Mouse (Mus musculus): ENCODE data around the gene Bysl. TPM values are rescaled to one million over a fixed set of nuclear protein-coding genes. Genes with fewer than 3 reads are reported as not detected.
A peak's percentile ranks its signal among the peaks of the same experiment; 100 is the strongest.

The Bysl gene
- polyA plus RNA-seq, 1 experiment from 2014 or later: 45.4 TPM

- no peak overlapping the region for H3K4me3 ChIP-seq
- H3K27ac ChIP-seq: peak overlapping the region; percentile 61; the same call in 1 of the 2 replicates
- peaks cover 26% of the 10 kb centered on the region for H3K4me1 ChIP-seq
- no peaks in the 10 kb centered on the region for H3K36me3 ChIP-seq (replicated peaks)
- no peaks in the 10 kb centered on the region for H3K27me3 ChIP-seq (ENCODE audit: poor library complexity, severe bottlenecking)
- H3K9me3 ChIP-seq: no peaks in the 10 kb centered on the region
- no peak for DNase-seq (ENCODE audit: extremely low spot score, low spot score)
These were observed 38.9 kb downstream of the Bysl start for GRCm38 (mm10) chr17:47572436-47572835.

- peaks cover 34% of the 10 kb centered on the region for H3K4me1 ChIP-seq
- peak overlapping the region; percentile 61 for H3K27ac ChIP-seq
- H3K9me3 ChIP-seq: no peaks in the 10 kb centered on the region
- H3K36me3 ChIP-seq (replicated peaks): no peaks in the 10 kb centered on the region
- WGBS: 22% methylated on average over 7 of the region's 7 CpGs
- peak; percentile 27 for DNase-seq (ENCODE audit: extremely low spot score, low spot score)
- H3K4me3 ChIP-seq: no peak overlapping the region
- no peaks in the 10 kb centered on the region for H3K27me3 ChIP-seq (ENCODE audit: poor library complexity, severe bottlenecking)
These were observed 39.7 kb downstream of the Bysl start for GRCm38 (mm10) chr17:47571621-47572020.

GRCm38 (mm10) chr17:47568951-47569527, 42.3 kb downstream of the Bysl start:
- Histone ChIP-seq H3K27me3 (ENCODE audit: poor library complexity, severe bottlenecking) (no peaks in the 10 kb centered on the region), H3K4me1 (peaks cover 41% of the 10 kb centered on the region), H3K36me3 (replicated peaks) (no peaks in the 10 kb centered on the region), H3K4me3 (no peak overlapping the region), H3K9me3 (no peaks in the 10 kb centered on the region), H3K27ac (no peak overlapping the region)
- no peak for DNase-seq (ENCODE audit: extremely low spot score, low spot score)
- 82% methylated on average over 10 of the region's 10 CpGs for whole genome bisulfite sequencing

- Histone ChIP-seq H3K27ac (no peak overlapping the region), H3K4me1 (peaks cover 40% of the 10 kb centered on the region), H3K4me3 (no peak overlapping the region), H3K36me3 (replicated peaks) (no peaks in the 10 kb centered on the region), H3K9me3 (no peaks in the 10 kb centered on the region), H3K27me3 (ENCODE audit: poor library complexity, severe bottlenecking) (no peaks in the 10 kb centered on the region)
- 96% methylated on average over 3 of the region's 3 CpGs for WGBS
- no peak for DNase-seq (ENCODE audit: extremely low spot score, low spot score)
These were observed 42.9 kb downstream of the Bysl start for GRCm38 (mm10) chr17:47568389-47568788.

GRCm38 (mm10) chr17:47567271-47567670, 44.0 kb downstream of the Bysl start:
- Histone ChIP-seq H3K27me3 (ENCODE audit: poor library complexity, severe bottlenecking) (no peaks in the 10 kb centered on the region), H3K4me1 (peaks cover 39% of the 10 kb centered on the region), H3K27ac (peak overlapping the region; percentile 82), H3K9me3 (no peaks in the 10 kb centered on the region), H3K4me3 (no peak overlapping the region), H3K36me3 (replicated peaks) (no peaks in the 10 kb centered on the region)
- WGBS: 75% methylated on average over 3 of the region's 3 CpGs
- no peak for DNase-seq (ENCODE audit: extremely low spot score, low spot score)

- H3K9me3 ChIP-seq: no peaks in the 10 kb centered on the region
- no peak overlapping the region for H3K4me3 ChIP-seq
- 15% methylated on average over 2 of the region's 2 CpGs for WGBS
- no peaks in the 10 kb centered on the region for H3K27me3 ChIP-seq (ENCODE audit: poor library complexity, severe bottlenecking)
- no peaks in the 10 kb centered on the region for H3K36me3 ChIP-seq (replicated peaks)
- peaks cover 28% of the 10 kb centered on the region for H3K4me1 ChIP-seq
- peak; percentile 29 for DNase-seq (ENCODE audit: extremely low spot score, low spot score)
- peak overlapping the region; percentile 82 for H3K27ac ChIP-seq
These were observed 45.2 kb downstream of the Bysl start for GRCm38 (mm10) chr17:47566133-47566532.

- no peaks in the 10 kb centered on the region for H3K9me3 ChIP-seq
These were observed 46.7 kb downstream of the Bysl start for GRCm38 (mm10) chr17:47564612-47565011.

GRCm38 (mm10) chr17:47562875-47563274, 48.4 kb downstream of the Bysl start:
- no peak overlapping the region for H3K27ac ChIP-seq
- 82% methylated on average over 6 of the region's 6 CpGs for WGBS
- no peaks in the 10 kb centered on the region for H3K36me3 ChIP-seq (replicated peaks)
- no peak for DNase-seq (ENCODE audit: extremely low spot score, low spot score)
- H3K4me3 ChIP-seq: no peak overlapping the region
- H3K9me3 ChIP-seq: no peaks in the 10 kb centered on the region
- no peaks in the 10 kb centered on the region for H3K27me3 ChIP-seq (ENCODE audit: poor library complexity, severe bottlenecking)
- H3K4me1 ChIP-seq: peaks cover 23% of the 10 kb centered on the region

More at GRCm38 (mm10) chr17:47564612-47565011, 46.7 kb downstream of the Bysl start:
- H3K4me3 ChIP-seq: no peak overlapping the region
- no peak overlapping the region for H3K27ac ChIP-seq
- H3K36me3 ChIP-seq (replicated peaks): no peaks in the 10 kb centered on the region
- peaks cover 32% of the 10 kb centered on the region for H3K4me1 ChIP-seq
- WGBS: 85% methylated on average over 5 of the region's 5 CpGs
- no peaks in the 10 kb centered on the region for H3K27me3 ChIP-seq (ENCODE audit: poor library complexity, severe bottlenecking)
- no peak for DNase-seq (ENCODE audit: extremely low spot score, low spot score)

GRCm38 (mm10) chr17:47559726-47560125, 51.6 kb downstream of the Bysl start:
- H3K27me3 ChIP-seq (ENCODE audit: poor library complexity, severe bottlenecking): no peaks in the 10 kb centered on the region
- 0 out of 2 replicates have a peak overlapping the region, but pooled peaks have one; percentile 22 for H3K27ac ChIP-seq
- WGBS: 61% methylated on average over 6 of the region's 6 CpGs
- no peaks in the 10 kb centered on the region for H3K36me3 ChIP-seq (replicated peaks)
- DNase-seq (ENCODE audit: extremely low spot score, low spot score): no peak
- peaks cover 4% of the 10 kb centered on the region; the same call in 1 of the 2 replicates for H3K4me1 ChIP-seq
- H3K9me3 ChIP-seq: no peaks in the 10 kb centered on the region
- H3K4me3 ChIP-seq: no peak overlapping the region

- Histone ChIP-seq H3K4me3 (no peak overlapping the region), H3K4me1 (peaks cover 4% of the 10 kb centered on the region; the same call in 1 of the 2 replicates), H3K36me3 (replicated peaks) (no peaks in the 10 kb centered on the region), H3K9me3 (no peaks in the 10 kb centered on the region), H3K27me3 (ENCODE audit: poor library complexity, severe bottlenecking) (no peaks in the 10 kb centered on the region), H3K27ac (no peak overlapping the region)
- no peak for DNase-seq (ENCODE audit: extremely low spot score, low spot score)
- 78% methylated on average over 3 of the region's 3 CpGs for WGBS
These were observed 54.1 kb downstream of the Bysl start for GRCm38 (mm10) chr17:47557179-47557578.

GRCm38 (mm10) chr17:47554621-47555020, 56.7 kb downstream of the Bysl start:
- H3K4me3 ChIP-seq: no peak overlapping the region
- 66% methylated on average over 10 of the region's 10 CpGs for WGBS
- no peak for DNase-seq (ENCODE audit: extremely low spot score, low spot score)
- no peaks in the 10 kb centered on the region for H3K36me3 ChIP-seq (replicated peaks)
- no peaks in the 10 kb centered on the region for H3K9me3 ChIP-seq
- H3K27me3 ChIP-seq (ENCODE audit: poor library complexity, severe bottlenecking): no peaks in the 10 kb centered on the region
- peaks cover under 1% of the 10 kb centered on the region; the same call in 1 of the 2 replicates for H3K4me1 ChIP-seq
- H3K27ac ChIP-seq: no peak overlapping the region

GRCm38 (mm10) chr17:47552994-47553393, 58.3 kb downstream of the Bysl start:
- no peak overlapping the region for H3K27ac ChIP-seq
- H3K4me3 ChIP-seq: no peak overlapping the region
- no peaks in the 10 kb centered on the region for H3K36me3 ChIP-seq (replicated peaks)
- DNase-seq (ENCODE audit: extremely low spot score, low spot score): no peak
- H3K4me1 ChIP-seq: no peaks in the 10 kb centered on the region
- no peaks in the 10 kb centered on the region for H3K9me3 ChIP-seq
- no peaks in the 10 kb centered on the region for H3K27me3 ChIP-seq (ENCODE audit: poor library complexity, severe bottlenecking)

GRCm38 (mm10) chr17:47551049-47551448, 60.2 kb downstream of the Bysl start:
- Histone ChIP-seq H3K27ac (no peak overlapping the region), H3K9me3 (no peaks in the 10 kb centered on the region), H3K4me1 (no peaks in the 10 kb centered on the region), H3K36me3 (replicated peaks) (no peaks in the 10 kb centered on the region), H3K4me3 (no peak overlapping the region), H3K27me3 (ENCODE audit: poor library complexity, severe bottlenecking) (no peaks in the 10 kb centered on the region)
- no peak for DNase-seq (ENCODE audit: extremely low spot score, low spot score)
- WGBS: 81% methylated on average over 7 of the region's 7 CpGs
